Mouse (Mus musculus): ENCODE measurements around the gene Palm2. TPM values are rescaled to one million over a fixed set of nuclear protein-coding genes. Genes with fewer than 3 reads are reported as not detected.
"Not testable (repeated sequence)": the region's sequence is repeated elsewhere in the genome, so short reads cannot be mapped to it uniquely, and the experiment has no call there.

Gene Palm2
- polyA plus RNA-seq (2012; rRNA removed), result 2.9 and 7.7 TPM in 2 replicates

DNA sequence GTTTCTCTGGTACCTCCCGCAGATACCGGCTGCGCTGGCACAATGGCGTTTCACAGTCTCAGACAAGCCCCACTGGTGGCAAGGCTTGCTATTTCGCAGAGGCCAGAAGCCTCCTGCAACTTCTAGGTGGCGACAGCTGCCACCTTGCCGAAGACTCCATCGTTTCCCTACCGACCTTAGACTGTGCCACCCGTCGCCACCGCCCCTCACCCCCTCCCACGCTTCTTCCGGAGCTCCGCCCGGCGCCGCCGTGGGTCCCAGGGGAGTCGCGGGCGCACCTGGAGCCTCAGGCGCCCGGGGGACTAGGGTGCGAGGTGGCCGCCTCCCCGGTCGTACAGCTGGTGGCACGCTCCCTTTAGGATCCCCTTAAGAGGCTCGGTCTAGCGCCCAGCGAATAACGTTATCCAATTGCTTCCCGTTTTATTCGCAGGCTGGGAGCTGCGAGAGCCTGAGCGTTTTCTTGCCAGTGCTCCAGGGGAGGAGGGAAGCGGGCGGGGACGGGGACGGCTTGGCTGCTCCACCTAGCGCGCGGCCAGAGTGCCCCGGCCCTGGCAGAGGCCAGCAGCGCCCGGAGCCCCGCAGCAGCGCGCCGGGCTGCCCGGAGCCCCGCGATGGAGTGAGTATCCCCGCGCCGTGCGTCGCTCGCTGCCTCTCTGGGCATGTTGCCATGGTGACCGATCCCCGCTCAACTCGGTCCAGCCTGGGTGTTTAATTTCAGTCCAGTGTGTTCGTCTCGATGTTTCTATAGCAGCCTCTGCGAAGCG lies at the start of gene Palm2:
Palm2 (plus strand) TSS at position 307 of the 764 bp plus-strand sequence.
- TF ChIP-seq POLR2A (IDR thresholded peaks at IDR 0.05; ENCODE audit: borderline replicate concordance, extremely low read depth, insufficient read depth, insufficient read length, poor library complexity, severe bottlenecking) (peak; percentile 62; the same call in 1 of the 2 replicates), CTCF (IDR thresholded peaks at IDR 0.05; ENCODE audit: borderline replicate concordance, extremely low read depth, insufficient read depth, insufficient read length) (no peak)

GRCm38 (mm10) chr4:57384355-57384754 lies 49.7 kb upstream of the Palm2 start:
- peak; percentile 36; the same call in 1 of the 2 replicates for TF ChIP-seq CTCF (IDR thresholded peaks at IDR 0.05; ENCODE audit: borderline replicate concordance, extremely low read depth, insufficient read depth, insufficient read length)
- TF ChIP-seq POLR2A (IDR thresholded peaks at IDR 0.05; ENCODE audit: borderline replicate concordance, extremely low read depth, insufficient read depth, insufficient read length, poor library complexity, severe bottlenecking), result no peak
- no peak for DNase-seq (ENCODE audit: low read depth)

More for the DNA sequence above, at the start of gene Palm2:
- peak; percentile 89 for DNase-seq (ENCODE audit: low read depth)

GRCm38 (mm10) chr4:57391103-57391502 lies 42.9 kb upstream of the Palm2 start:
- DNase-seq (ENCODE audit: low read depth), result no peak
- TF ChIP-seq POLR2A (IDR thresholded peaks at IDR 0.05; ENCODE audit: borderline replicate concordance, extremely low read depth, insufficient read depth, insufficient read length, poor library complexity, severe bottlenecking) (no peak), CTCF (IDR thresholded peaks at IDR 0.05; ENCODE audit: borderline replicate concordance, extremely low read depth, insufficient read depth, insufficient read length) (no peak)

DNA sequence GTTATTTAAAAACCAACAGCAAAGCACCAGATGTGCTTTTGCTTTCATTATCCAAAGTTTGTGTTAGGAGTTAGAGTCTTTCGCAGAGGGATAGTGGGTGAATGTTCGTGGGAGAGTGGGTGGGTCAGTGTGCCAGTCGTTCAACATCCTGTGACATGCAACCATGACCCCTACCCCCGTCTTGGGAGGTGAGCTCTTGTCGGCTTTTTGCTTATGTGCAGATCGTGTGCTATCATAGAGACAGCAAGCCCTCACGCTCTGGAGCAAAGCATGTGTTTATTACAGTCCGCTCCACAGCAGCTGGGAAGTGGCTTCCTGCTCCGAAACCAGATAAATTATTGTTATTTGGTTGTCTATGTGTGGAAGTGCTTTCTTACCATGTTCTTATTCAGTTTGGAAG lies 37.6 kb upstream of the Palm2 start:
- TF ChIP-seq CTCF (IDR thresholded peaks at IDR 0.05; ENCODE audit: borderline replicate concordance, extremely low read depth, insufficient read depth, insufficient read length), result no peak
- no peak for TF ChIP-seq POLR2A (IDR thresholded peaks at IDR 0.05; ENCODE audit: borderline replicate concordance, extremely low read depth, insufficient read depth, insufficient read length, poor library complexity, severe bottlenecking)
- no peak for DNase-seq (ENCODE audit: low read depth)

- not testable (repeated sequence) for DNase-seq (ENCODE audit: low read depth)
Observed at GRCm38 (mm10) chr4:57412385-57412784, 21.7 kb upstream of the Palm2 start.

DNA sequence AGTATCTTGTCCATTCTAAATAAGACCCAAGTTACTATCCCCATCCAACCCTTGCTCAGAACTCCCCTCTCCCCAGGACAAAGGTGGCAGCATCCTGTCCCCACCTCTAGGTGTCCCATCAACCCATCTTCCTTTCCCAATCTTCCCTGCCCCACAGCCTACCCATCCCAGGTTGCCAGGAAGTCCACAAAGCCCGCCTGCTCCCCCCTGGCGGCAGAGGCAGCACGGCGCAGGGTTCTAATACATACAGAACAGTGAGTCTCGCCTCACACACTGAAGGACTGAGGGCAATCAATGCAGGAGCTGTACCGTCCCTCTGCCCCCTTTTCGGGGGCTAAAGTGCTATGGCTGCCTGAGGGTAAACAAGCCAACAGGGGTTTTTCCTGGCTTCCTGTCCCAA lies 21.0 kb upstream of the Palm2 start:
- TF ChIP-seq CTCF (IDR thresholded peaks at IDR 0.05; ENCODE audit: borderline replicate concordance, extremely low read depth, insufficient read depth, insufficient read length) (no peak), POLR2A (IDR thresholded peaks at IDR 0.05; ENCODE audit: borderline replicate concordance, extremely low read depth, insufficient read depth, insufficient read length, poor library complexity, severe bottlenecking) (no peak)
- DNase-seq (ENCODE audit: low read depth), result no peak

DNA sequence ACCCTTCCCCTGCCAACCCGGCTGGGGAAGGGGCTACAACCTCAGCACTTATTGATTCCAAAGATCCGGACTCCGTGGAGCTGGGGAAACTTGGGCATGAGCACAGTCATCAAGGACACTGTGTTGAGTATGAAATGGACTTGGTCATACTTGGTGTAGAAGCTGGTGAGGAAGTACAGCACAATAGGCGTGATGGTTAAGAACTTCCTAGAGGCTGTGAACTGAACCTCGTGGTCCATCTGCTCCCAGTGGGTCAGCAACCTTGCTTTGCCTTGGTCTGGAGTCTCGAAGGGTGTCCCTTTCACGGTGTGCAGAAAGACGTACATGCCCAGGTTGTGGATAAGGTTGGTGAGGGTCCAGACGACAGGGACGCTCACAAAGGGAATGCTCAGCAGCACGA lies 20.4 kb upstream of the Palm2 start:
- not testable (repeated sequence) for DNase-seq (ENCODE audit: low read depth)

- DNase-seq (ENCODE audit: low read depth), result no peak
- TF ChIP-seq POLR2A (IDR thresholded peaks at IDR 0.05; ENCODE audit: borderline replicate concordance, extremely low read depth, insufficient read depth, insufficient read length, poor library complexity, severe bottlenecking), result no peak
- TF ChIP-seq CTCF (IDR thresholded peaks at IDR 0.05; ENCODE audit: borderline replicate concordance, extremely low read depth, insufficient read depth, insufficient read length), result no peak
Observed at GRCm38 (mm10) chr4:57424011-57424410, 10.0 kb upstream of the Palm2 start.

DNA sequence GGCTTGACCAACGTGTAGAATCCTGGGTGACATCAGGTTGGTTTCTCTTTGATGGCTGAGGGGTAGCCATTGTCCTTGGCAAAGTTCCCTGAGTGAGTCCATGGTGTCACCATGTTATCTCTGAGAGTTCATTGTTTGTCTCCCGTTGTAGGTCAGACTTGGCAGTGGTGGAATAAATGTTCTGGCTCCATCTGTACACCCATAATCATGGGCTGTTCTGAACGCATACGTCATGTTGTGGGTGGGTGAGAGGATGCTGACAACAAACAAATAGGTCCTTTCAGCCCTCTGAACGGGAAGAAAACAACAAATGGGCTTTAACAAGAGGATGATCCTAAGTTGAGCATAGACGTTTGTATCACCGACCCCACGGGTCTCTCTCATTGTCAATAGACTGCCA lies 5.7 kb upstream of the Palm2 start:
- DNase-seq (ENCODE audit: low read depth), result no peak
- TF ChIP-seq POLR2A (IDR thresholded peaks at IDR 0.05; ENCODE audit: borderline replicate concordance, extremely low read depth, insufficient read depth, insufficient read length, poor library complexity, severe bottlenecking), result no peak
- no peak for TF ChIP-seq CTCF (IDR thresholded peaks at IDR 0.05; ENCODE audit: borderline replicate concordance, extremely low read depth, insufficient read depth, insufficient read length)

GRCm38 (mm10) chr4:57434705-57435360 lies 786 bp downstream of the Palm2 start:
- DNase-seq (ENCODE audit: low read depth), result peak; percentile 39
- TF ChIP-seq CTCF (IDR thresholded peaks at IDR 0.05; ENCODE audit: borderline replicate concordance, extremely low read depth, insufficient read depth, insufficient read length), result no peak
- TF ChIP-seq POLR2A (IDR thresholded peaks at IDR 0.05; ENCODE audit: borderline replicate concordance, extremely low read depth, insufficient read depth, insufficient read length, poor library complexity, severe bottlenecking), result no peak

DNA sequence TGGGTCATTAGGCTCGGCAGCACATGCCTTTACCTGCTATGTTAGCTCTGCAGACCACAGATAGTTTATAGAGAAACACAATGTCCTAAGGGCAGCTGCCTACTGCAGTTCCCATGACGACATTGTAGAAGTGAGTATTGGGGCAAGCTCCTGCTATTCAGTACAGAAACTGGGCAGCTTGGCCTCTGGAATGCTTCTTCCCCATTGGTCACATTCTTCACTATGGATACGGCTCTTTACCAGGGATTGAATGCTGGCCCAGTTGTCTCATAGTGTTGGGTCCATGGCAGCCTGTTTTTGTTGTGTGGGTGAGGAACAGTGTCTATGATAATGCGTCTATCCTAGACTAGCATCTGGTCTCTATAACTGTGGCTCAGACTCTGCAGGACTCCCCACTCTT lies 2.2 kb downstream of the Palm2 start:
- peak; percentile 47 for DNase-seq (ENCODE audit: low read depth)
- TF ChIP-seq CTCF (IDR thresholded peaks at IDR 0.05; ENCODE audit: borderline replicate concordance, extremely low read depth, insufficient read depth, insufficient read length), result no peak
- TF ChIP-seq POLR2A (IDR thresholded peaks at IDR 0.05; ENCODE audit: borderline replicate concordance, extremely low read depth, insufficient read depth, insufficient read length, poor library complexity, severe bottlenecking), result no peak

DNA sequence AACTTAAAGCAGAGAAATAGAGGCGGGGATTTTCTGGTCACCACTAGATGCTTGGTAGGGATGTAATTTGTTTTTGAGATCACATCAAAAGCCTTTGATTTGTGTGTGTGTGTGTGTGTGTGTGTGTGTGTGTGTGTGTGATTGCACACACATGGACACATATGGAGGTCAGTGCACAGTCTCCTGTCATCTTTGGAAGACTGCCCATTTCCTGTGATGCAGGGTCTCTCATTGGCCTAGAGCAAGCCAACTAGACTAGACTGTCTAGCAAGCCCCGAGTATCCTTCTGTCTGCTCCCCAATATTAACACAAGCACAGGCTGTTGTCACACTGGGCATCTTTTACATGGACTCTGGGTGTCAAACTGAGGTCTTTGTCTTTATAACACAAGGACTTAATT lies 12.0 kb downstream of the Palm2 start:
- DNase-seq (ENCODE audit: low read depth), result no peak
- TF ChIP-seq POLR2A (IDR thresholded peaks at IDR 0.05; ENCODE audit: borderline replicate concordance, extremely low read depth, insufficient read depth, insufficient read length, poor library complexity, severe bottlenecking), result no peak
- TF ChIP-seq CTCF (IDR thresholded peaks at IDR 0.05; ENCODE audit: borderline replicate concordance, extremely low read depth, insufficient read depth, insufficient read length), result no peak

Data from brain, embryonic 14.5 days (tissue).